Mouse (Mus musculus) hindbrain, embryonic 12.5 days (tissue): ENCODE measurements around the gene Slc32a1. TPM values are rescaled to one million over a fixed set of nuclear protein-coding genes. Genes with fewer than 3 reads are reported as not detected.
A peak's percentile ranks its signal among the peaks of the same experiment; 100 is the strongest.

ENCODE experiments used
- ATAC-seq: fragments of 200-750 bp; cut with Nextera tagmentation; 2 replicates; pipeline ENCODE4 v1.8.0; 2017; ENCODE audit warnings: moderate TSS enrichment; ENCODE audit not compliant: low FRiP score
- H3K27ac ChIP-seq: fragments of 300-500 bp; sonication (generic); 2 replicates; pipeline ENCODE4 v1.5.1; 2016; ENCODE audit warnings: mild to moderate bottlenecking
- H3K27me3 ChIP-seq: fragments of 300-500 bp; sonication (generic); 2 replicates; pipeline ENCODE4 v1.6.1; 2016; ENCODE audit warnings: mild to moderate bottlenecking
- H3K36me3 ChIP-seq: fragments of 300-500 bp; sonication (generic); 2 replicates; pipeline ENCODE4 v1.6.1; 2016; ENCODE audit warnings: mild to moderate bottlenecking
- H3K4me1 ChIP-seq: fragments of 300-500 bp; sonication (generic); 2 replicates; pipeline ENCODE4 v1.6.1; 2016
- H3K4me2 ChIP-seq: fragments of 300-500 bp; sonication (generic); replicated peaks from 2 replicates; pipeline ENCODE4 v1.6.1; 2016; ENCODE audit warnings: mild to moderate bottlenecking
- H3K4me3 ChIP-seq: fragments of 300-500 bp; sonication (generic); 2 replicates; pipeline ENCODE4 v1.5.1; 2016; ENCODE audit warnings: mild to moderate bottlenecking
- H3K9ac ChIP-seq: fragments of 300-500 bp; sonication (generic); 2 replicates; pipeline ENCODE4 v1.6.1; 2016; ENCODE audit warnings: mild to moderate bottlenecking, moderate library complexity
- H3K9me3 ChIP-seq: fragments of 300-500 bp; sonication (generic); replicated peaks from 2 replicates; pipeline ENCODE4 v1.6.1; 2016; ENCODE audit warnings: mild to moderate bottlenecking
- WGBS: fragments of 180-500 bp; shearing (Covaris S2); methylation state at CpG from one replicate; pipeline ENCODE4 v1.1.7; 2016; 5-methylcytosine and 5-hydroxymethylcytosine counted together
- polyA plus RNA-seq: library from polyadenylated mRNA; unstranded; fragments of >200 nt; fragmentation: Nextera tagmentation; extraction: Ambion mirVana; gene quantifications from 2 replicates; pipeline ENCODE4 v1.2.1, GENCODE M21; 2016

Gene Slc32a1
- polyA plus RNA-seq, 1 experiment from 2014 or later: 3.5 TPM

DNA sequence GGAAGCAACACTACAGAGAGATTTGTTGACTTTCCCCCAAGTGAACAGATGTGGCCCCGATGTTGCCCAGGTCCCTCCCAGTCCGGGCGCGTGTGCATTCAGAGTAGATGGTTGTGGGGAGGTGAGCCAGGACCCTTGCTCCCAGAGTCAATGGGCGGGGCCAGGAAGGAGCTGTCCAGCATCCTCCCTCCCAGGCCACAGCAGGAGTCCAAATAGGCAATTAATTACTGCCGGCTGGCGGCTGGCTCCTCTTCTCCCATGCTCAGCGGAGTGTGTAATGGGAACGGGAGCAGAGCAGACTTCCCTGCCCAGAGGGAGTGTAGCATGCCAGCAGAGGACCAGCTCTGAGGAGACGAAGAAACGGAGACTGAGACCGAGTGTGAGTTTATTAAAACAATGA, 15.5 kb upstream of the Slc32a1 start:
- H3K27me3 ChIP-seq: peaks cover 24% of the 10 kb centered on the region
- peak overlapping the region; percentile 43 for H3K4me2 ChIP-seq
- H3K9me3 ChIP-seq: no peaks in the 10 kb centered on the region
- no peaks in the 10 kb centered on the region for H3K36me3 ChIP-seq
- ATAC-seq: peak; percentile 92
- WGBS: 2% methylated on average over 12 of the region's 12 CpGs
- peak overlapping the region; percentile 89 for H3K27ac ChIP-seq
- H3K4me1 ChIP-seq: peaks cover 14% of the 10 kb centered on the region
- 0 out of 2 replicates have a peak overlapping the region, but pooled peaks have one; percentile 2 for H3K4me3 ChIP-seq
- H3K9ac ChIP-seq: no peak overlapping the region

GRCm38 (mm10) chr2:158595577-158595976, 15.0 kb upstream of the Slc32a1 start:
- H3K4me1 ChIP-seq: peaks cover 18% of the 10 kb centered on the region
- H3K9ac ChIP-seq: no peak overlapping the region
- H3K27ac ChIP-seq: peak overlapping the region; percentile 89
- ATAC-seq: peak; percentile 74
- H3K9me3 ChIP-seq: no peaks in the 10 kb centered on the region
- H3K27me3 ChIP-seq: peaks cover 26% of the 10 kb centered on the region
- peak overlapping the region; percentile 43 for H3K4me2 ChIP-seq
- 0 out of 2 replicates have a peak overlapping the region, but pooled peaks have one; percentile 2 for H3K4me3 ChIP-seq
- H3K36me3 ChIP-seq: no peaks in the 10 kb centered on the region
- 18% methylated on average over 7 of the region's 7 CpGs for WGBS

- Histone ChIP-seq H3K27me3 (peaks cover 30% of the 10 kb centered on the region), H3K36me3 (no peaks in the 10 kb centered on the region), H3K9me3 (no peaks in the 10 kb centered on the region), H3K4me3 (no peak overlapping the region), H3K4me1 (peaks cover 23% of the 10 kb centered on the region), H3K4me2 (no peak overlapping the region), H3K9ac (no peak overlapping the region), H3K27ac (peak overlapping the region; percentile 89; the same call in 1 of the 2 replicates)
- WGBS: 78% methylated on average over 1 of the region's 1 CpGs
- no peak for ATAC-seq
These were observed 13.8 kb upstream of the Slc32a1 start for GRCm38 (mm10) chr2:158596803-158597202.

DNA sequence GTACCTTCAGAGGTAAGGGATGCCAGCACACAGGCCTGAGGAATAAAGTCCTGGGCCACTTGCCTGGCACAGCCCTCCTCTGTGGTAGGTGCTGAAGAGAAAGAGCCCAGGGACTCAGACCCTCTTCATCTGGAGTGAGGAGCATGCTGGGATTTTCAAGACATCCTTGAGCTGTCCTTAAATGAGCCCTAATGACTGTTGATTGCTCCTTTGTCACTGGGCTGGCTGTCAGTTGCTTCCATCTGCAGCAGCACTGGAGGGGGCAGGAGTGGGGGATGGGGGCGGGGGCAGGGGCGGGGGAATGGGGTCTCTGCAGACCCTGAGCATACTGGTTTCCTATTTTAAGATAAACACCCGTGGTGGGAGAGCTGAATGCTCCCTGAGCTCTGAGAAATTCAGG, 10.1 kb upstream of the Slc32a1 start:
- peaks cover 32% of the 10 kb centered on the region for H3K27me3 ChIP-seq
- H3K9ac ChIP-seq: no peak overlapping the region
- 0 out of 2 replicates have a peak, but pooled peaks have one; percentile 4 for ATAC-seq
- H3K9me3 ChIP-seq: no peaks in the 10 kb centered on the region
- peaks cover 23% of the 10 kb centered on the region for H3K4me1 ChIP-seq
- 22% methylated on average over 3 of the region's 3 CpGs for WGBS
- H3K4me2 ChIP-seq: no peak overlapping the region
- H3K36me3 ChIP-seq: no peaks in the 10 kb centered on the region
- no peak overlapping the region for H3K4me3 ChIP-seq
- H3K27ac ChIP-seq: peak overlapping the region; percentile 36

DNA sequence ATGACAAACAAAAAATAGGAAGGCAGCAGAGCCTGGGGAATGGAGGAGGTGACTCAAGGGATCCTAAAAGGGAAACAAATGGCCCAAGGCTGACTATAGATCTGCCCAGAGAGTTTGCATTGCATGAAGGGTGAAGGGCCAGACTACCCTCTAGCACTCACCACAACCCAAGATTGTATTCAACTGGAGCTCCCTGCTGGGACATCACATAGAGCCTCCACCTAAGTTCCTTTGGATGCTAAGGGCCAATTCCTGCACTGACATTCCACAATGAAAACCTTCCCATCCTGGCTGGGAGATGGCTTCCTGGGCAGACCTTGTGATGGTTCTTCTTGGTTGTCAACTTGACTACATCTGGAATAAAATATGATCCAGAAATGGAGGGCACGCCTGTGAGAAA, 9.2 kb upstream of the Slc32a1 start:
- Histone ChIP-seq H3K4me3 (no peak overlapping the region), H3K4me1 (peaks cover 20% of the 10 kb centered on the region), H3K9ac (no peak overlapping the region), H3K4me2 (no peak overlapping the region), H3K36me3 (no peaks in the 10 kb centered on the region), H3K27ac (peak overlapping the region; percentile 36), H3K9me3 (no peaks in the 10 kb centered on the region), H3K27me3 (peaks cover 34% of the 10 kb centered on the region)
- WGBS: 88% methylated on average over 1 of the region's 1 CpGs
- ATAC-seq: no peak

GRCm38 (mm10) chr2:158602663-158603062, 7.9 kb upstream of the Slc32a1 start:
- H3K36me3 ChIP-seq: no peaks in the 10 kb centered on the region
- H3K27ac ChIP-seq: peak overlapping the region; percentile 79
- 23% methylated on average over 15 of the region's 15 CpGs for WGBS
- peaks cover 27% of the 10 kb centered on the region for H3K4me1 ChIP-seq
- H3K9ac ChIP-seq: no peak overlapping the region
- H3K4me3 ChIP-seq: no peak overlapping the region
- H3K9me3 ChIP-seq: no peaks in the 10 kb centered on the region
- peak overlapping the region; percentile 27; the same call in 1 of the 2 replicates for H3K4me2 ChIP-seq
- ATAC-seq: peak; percentile 78
- peaks cover 40% of the 10 kb centered on the region for H3K27me3 ChIP-seq

DNA sequence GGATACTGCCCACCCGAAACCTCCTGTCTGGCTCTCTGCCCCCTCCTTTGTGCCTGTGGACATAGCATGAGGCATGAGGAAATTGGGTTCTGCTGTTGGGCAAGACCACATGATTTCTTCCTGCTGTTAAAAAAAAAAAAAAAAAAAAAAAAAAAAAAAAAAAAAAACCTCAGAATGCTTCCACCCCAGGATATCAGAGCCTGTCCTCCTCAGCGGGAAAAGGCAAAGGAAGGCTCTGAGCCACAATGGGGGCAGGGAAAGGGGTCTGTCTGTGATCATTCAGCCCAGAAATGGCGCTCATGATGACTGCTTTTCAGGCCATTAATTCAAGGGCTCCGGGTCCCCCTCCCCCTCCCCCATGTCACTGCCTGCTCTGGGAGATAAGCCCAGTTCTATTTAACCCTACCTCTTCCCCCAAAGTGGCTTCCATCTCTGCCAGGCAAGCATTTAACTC, 4.0 kb upstream of the Slc32a1 start:
- Histone ChIP-seq H3K36me3 (no peaks in the 10 kb centered on the region), H3K9ac (peak overlapping the region; percentile 69), H3K4me3 (peak overlapping the region; percentile 49), H3K9me3 (no peaks in the 10 kb centered on the region), H3K27me3 (peaks cover 66% of the 10 kb centered on the region), H3K4me1 (peaks cover 26% of the 10 kb centered on the region), H3K27ac (peak overlapping the region; percentile 92), H3K4me2 (peak overlapping the region; percentile 52)
- ATAC-seq: peak; percentile 46
- WGBS: 9% methylated on average over 4 of the region's 4 CpGs

- Histone ChIP-seq H3K27ac (peak overlapping the region; percentile 92), H3K27me3 (peaks cover 89% of the 10 kb centered on the region), H3K9me3 (no peaks in the 10 kb centered on the region), H3K4me2 (peak overlapping the region; percentile 52), H3K4me3 (peak overlapping the region; percentile 49), H3K9ac (peak overlapping the region; percentile 69), H3K4me1 (peaks cover 27% of the 10 kb centered on the region), H3K36me3 (no peaks in the 10 kb centered on the region)
- ATAC-seq: no peak
- WGBS: under 1% methylated on average over 27 of the region's 27 CpGs
These were observed 886 bp upstream of the Slc32a1 start for GRCm38 (mm10) chr2:158609681-158610080.

- Histone ChIP-seq H3K4me3 (peak overlapping the region; percentile 49), H3K9me3 (no peaks in the 10 kb centered on the region), H3K9ac (peak overlapping the region; percentile 69), H3K4me2 (peak overlapping the region; percentile 52), H3K27me3 (peaks cover 97% of the 10 kb centered on the region), H3K4me1 (peaks cover 35% of the 10 kb centered on the region), H3K36me3 (no peaks in the 10 kb centered on the region), H3K27ac (peak overlapping the region; percentile 92)
- under 1% methylated on average over 30 of the region's 30 CpGs for WGBS
- ATAC-seq: no peak
These were observed 756 bp downstream of the Slc32a1 start for GRCm38 (mm10) chr2:158611326-158611719.

DNA sequence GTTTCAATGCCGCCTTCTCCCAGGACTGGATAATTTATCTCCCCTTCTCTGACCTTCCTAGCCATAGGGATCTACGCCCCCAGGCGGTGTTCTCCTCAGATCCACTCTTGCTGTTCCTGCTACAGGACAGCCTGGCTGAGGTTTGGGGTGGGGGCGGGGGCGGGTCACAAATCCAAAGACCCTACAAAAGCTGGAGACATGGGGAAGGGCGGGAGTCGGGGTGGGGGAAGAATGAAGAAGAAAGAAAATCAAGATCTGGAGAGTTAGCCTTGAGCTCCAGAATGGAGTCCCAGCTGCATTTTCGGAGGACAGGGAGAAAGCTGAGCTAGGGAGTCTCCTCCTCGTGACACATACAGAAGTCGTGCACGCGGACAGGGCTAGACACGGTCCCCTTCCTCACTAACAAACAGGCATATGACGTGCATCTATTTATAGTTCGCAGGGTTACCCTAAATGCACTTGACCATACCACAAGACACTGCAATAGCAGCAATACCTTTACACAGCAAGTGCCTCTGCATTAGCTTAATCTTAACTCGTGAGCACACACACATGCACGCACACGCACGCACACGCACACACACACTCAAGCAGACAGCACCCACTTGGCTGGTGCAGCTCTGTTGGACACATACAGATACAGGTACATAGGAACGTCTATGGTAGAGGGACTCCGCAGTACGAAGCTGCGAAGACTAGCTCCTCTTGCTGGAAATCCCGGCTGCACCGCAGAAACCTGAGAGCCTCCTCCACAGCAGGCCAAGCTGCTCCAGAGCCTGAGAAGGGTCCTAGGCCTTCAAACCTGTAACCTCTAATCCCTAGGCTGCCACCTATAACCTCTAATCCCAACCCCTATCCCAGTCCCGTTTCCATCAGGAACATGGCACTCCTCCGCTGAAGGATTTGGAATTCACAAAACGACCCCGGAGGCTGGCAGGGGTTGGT, 1.4 kb downstream of the Slc32a1 start:
- Histone ChIP-seq H3K27ac (peak overlapping the region; percentile 92), H3K27me3 (peaks cover 99% of the 10 kb centered on the region), H3K4me3 (peak overlapping the region; percentile 49), H3K36me3 (no peaks in the 10 kb centered on the region), H3K4me1 (peaks cover 36% of the 10 kb centered on the region), H3K9me3 (no peaks in the 10 kb centered on the region), H3K9ac (peak overlapping the region; percentile 69), H3K4me2 (peak overlapping the region; percentile 52)
- ATAC-seq: no peak
- 2% methylated on average over 30 of the region's 30 CpGs for WGBS

- peak overlapping the region; percentile 52 for H3K4me2 ChIP-seq
- WGBS: 7% methylated on average over 10 of the region's 10 CpGs
These were observed 2.2 kb downstream of the Slc32a1 start for GRCm38 (mm10) chr2:158612671-158613250.

More at GRCm38 (mm10) chr2:158612671-158613250, 2.2 kb downstream of the Slc32a1 start:
- H3K4me1 ChIP-seq: peaks cover 36% of the 10 kb centered on the region
- H3K9ac ChIP-seq: peak overlapping the region; percentile 69
- ATAC-seq: no peak
- H3K36me3 ChIP-seq: no peaks in the 10 kb centered on the region
- H3K9me3 ChIP-seq: no peaks in the 10 kb centered on the region
- H3K27ac ChIP-seq: peak overlapping the region; percentile 77; the same call in 1 of the 2 replicates
- H3K27me3 ChIP-seq: peaks cover 99% of the 10 kb centered on the region
- H3K4me3 ChIP-seq: peak overlapping the region; percentile 49
